Mouse (Mus musculus): Measurements from ENCODE around the gene Enkur. TPM values are rescaled to one million over a fixed set of nuclear protein-coding genes. Genes with fewer than 3 reads are reported as not detected.
"Not testable (repeated sequence)": the region's sequence is repeated elsewhere in the genome, so short reads cannot be mapped to it uniquely, and the experiment has no call there.

Enkur gene
- polyA plus RNA-seq (2012; rRNA removed): 0.41 and 0.83 TPM in 2 replicates
- polyA plus RNA-seq (2014; fragmentation: Nextera tagmentation; extraction: Ambion mirVana): 0.50 and 0.76 TPM in 2 replicates

DNA sequence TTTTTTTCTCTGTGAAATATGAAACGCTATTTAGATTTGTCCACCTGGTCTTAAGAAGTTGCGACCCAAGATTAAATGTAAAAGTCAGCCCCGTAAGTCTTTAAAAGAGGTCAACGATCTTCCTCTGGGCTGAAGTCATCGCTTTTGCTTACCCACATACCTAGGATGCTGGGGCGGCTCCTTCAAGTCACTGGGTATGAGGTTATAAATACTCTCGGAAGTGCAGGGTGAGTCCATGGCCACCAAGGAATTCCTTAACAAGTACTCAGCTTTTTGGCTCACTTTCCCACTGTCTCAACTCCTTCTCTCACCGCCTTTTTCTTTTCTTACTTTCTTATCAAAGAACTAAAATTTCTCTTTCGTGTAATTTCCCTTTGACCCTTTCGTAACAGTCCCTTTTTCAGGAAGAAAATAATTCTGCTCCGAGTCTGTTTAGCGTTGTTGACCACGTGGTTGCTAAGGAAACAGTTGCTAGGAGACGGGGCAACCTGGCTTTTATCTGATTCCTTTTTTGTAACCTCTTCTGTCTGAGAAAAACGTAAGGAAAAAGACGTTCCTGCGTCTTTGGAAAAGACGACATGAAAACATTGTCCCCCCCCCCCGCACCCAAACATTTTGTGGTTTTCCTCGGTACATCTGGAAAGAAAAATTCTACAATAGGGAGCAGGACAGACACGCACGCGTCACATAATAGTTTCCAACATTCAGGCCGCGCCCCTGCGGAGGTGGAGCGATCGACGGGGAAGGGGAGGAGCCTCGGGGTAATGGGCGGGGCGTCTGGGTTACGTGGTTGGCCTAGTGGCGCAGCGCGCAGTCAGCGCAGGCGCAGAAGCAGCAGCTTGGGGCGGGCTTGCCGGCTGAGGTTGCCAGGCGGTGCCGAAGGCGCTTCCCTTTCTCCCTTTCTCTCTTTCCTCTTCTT, at the start of gene Enkur, which contains the start of gene Thnsl1:
Gene Enkur, minus strand, starts transcription at position 454 of the 919 bp plus-strand sequence.
Gene Thnsl1, plus strand, starts transcription at position 813 of the 919 bp plus-strand sequence.
- DNase-seq (ENCODE audit: low spot score) (peak; percentile 97), ATAC-seq (ENCODE audit: low FRiP score, low read depth) (peak; percentile 99)
- H3K4me2 ChIP-seq (replicated peaks; ENCODE audit: low read depth, low read length, severe bottlenecking): peak within 1 kb of the TSS; percentile 81
- H3K4me1 ChIP-seq (ENCODE audit: control insufficient read depth, insufficient read depth, low read length): no peaks in the 10 kb centered on the region
- H3K27ac ChIP-seq (replicated peaks; ENCODE audit: low read depth, low read length): 0 out of 2 replicates have a peak within 1 kb of the TSS, but pooled peaks have one; percentile 43
- no peaks in the 10 kb centered on the region for H3K36me3 ChIP-seq (ENCODE audit: control insufficient read depth, insufficient read depth, low read length)
- peak within 1 kb of the TSS; percentile 59 for H3K4me3 ChIP-seq (replicated peaks; ENCODE audit: low read length)
- no peaks in the 10 kb centered on the region for H3K9me3 ChIP-seq (ENCODE audit: control insufficient read depth, low read length)
- peak; percentile 89; the same call in 1 of the 2 replicates for TF ChIP-seq POLR2A (IDR thresholded peaks at IDR 0.05; ENCODE audit: borderline replicate concordance, extremely low read depth, insufficient read depth, insufficient read length)
- H3K27me3 ChIP-seq (ENCODE audit: control insufficient read depth, insufficient read depth, low read length): no peaks in the 10 kb centered on the region
- peak within 1 kb of the TSS; percentile 70 for H3K9ac ChIP-seq (ENCODE audit: low read depth, low read length, severe bottlenecking)
- WGBS: 2% methylated on average over 42 of the region's 43 CpGs

DNA sequence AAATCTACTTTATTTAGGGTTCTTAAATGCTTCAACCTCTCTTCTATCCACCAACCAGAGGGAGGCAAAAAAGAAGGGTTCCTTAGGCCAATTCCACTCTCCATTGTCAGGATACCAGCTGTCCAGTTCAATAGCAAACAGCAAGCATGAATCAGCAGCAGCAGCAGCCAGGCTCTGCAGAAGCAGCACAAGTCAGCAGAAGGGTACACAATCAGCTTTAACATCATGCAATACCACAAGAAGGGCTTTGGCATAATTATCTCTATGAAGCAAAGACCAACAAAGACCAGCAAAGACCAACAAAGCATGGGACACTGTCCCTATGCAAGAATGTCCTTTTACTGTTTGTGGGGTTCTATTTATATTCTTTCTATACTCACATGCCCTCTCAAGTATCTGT, 49.1 kb upstream of the Enkur start:
- no peak overlapping the region for H3K4me3 ChIP-seq (replicated peaks; ENCODE audit: low read length)
- no peaks in the 10 kb centered on the region for H3K4me1 ChIP-seq (ENCODE audit: control insufficient read depth, insufficient read depth, low read length)
- DNase-seq (ENCODE audit: low spot score) (no peak), ATAC-seq (ENCODE audit: low FRiP score, low read depth) (no peak)
- H3K9me3 ChIP-seq (ENCODE audit: control insufficient read depth, low read length): no peaks in the 10 kb centered on the region
- H3K27me3 ChIP-seq (ENCODE audit: control insufficient read depth, insufficient read depth, low read length): no peaks in the 10 kb centered on the region
- no peak overlapping the region for H3K4me2 ChIP-seq (replicated peaks; ENCODE audit: low read depth, low read length, severe bottlenecking)
- no peak overlapping the region for H3K9ac ChIP-seq (ENCODE audit: low read depth, low read length, severe bottlenecking)
- no peak overlapping the region for H3K27ac ChIP-seq (replicated peaks; ENCODE audit: low read depth, low read length)
- TF ChIP-seq POLR2A (IDR thresholded peaks at IDR 0.05; ENCODE audit: borderline replicate concordance, extremely low read depth, insufficient read depth, insufficient read length): no peak
- H3K36me3 ChIP-seq (ENCODE audit: control insufficient read depth, insufficient read depth, low read length): no peaks in the 10 kb centered on the region

DNA sequence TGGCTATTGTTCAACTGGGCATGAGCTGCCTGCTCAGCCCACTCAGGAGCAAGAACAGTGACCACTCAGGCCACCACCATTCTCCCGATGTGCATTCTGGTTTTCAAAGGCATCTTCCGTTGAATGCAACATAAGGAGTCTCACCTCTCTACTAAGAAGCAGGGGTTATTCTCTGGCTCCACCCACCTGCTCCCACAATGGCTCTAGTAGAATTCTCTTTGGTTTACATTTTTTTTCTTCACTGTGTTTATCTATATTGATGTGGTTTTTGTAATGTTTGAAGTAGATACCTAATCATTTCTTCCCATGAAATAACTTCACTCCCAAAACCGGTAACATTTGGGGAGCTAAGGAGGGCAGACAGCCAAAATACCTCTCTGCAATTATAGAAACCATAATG, 48.5 kb upstream of the Enkur start:
- Histone ChIP-seq H3K36me3 (ENCODE audit: control insufficient read depth, insufficient read depth, low read length) (no peaks in the 10 kb centered on the region), H3K9ac (ENCODE audit: low read depth, low read length, severe bottlenecking) (no peak overlapping the region), H3K27me3 (ENCODE audit: control insufficient read depth, insufficient read depth, low read length) (no peaks in the 10 kb centered on the region), H3K4me1 (ENCODE audit: control insufficient read depth, insufficient read depth, low read length) (no peaks in the 10 kb centered on the region), H3K9me3 (ENCODE audit: control insufficient read depth, low read length) (no peaks in the 10 kb centered on the region), H3K4me2 (replicated peaks; ENCODE audit: low read depth, low read length, severe bottlenecking) (no peak overlapping the region), H3K4me3 (replicated peaks; ENCODE audit: low read length) (no peak overlapping the region), H3K27ac (replicated peaks; ENCODE audit: low read depth, low read length) (no peak overlapping the region)
- no peak for TF ChIP-seq POLR2A (IDR thresholded peaks at IDR 0.05; ENCODE audit: borderline replicate concordance, extremely low read depth, insufficient read depth, insufficient read length)
- ATAC-seq (ENCODE audit: low FRiP score, low read depth) (no peak), DNase-seq (ENCODE audit: low spot score) (no peak)
- WGBS: 70% methylated on average over 3 of the region's 3 CpGs

DNA sequence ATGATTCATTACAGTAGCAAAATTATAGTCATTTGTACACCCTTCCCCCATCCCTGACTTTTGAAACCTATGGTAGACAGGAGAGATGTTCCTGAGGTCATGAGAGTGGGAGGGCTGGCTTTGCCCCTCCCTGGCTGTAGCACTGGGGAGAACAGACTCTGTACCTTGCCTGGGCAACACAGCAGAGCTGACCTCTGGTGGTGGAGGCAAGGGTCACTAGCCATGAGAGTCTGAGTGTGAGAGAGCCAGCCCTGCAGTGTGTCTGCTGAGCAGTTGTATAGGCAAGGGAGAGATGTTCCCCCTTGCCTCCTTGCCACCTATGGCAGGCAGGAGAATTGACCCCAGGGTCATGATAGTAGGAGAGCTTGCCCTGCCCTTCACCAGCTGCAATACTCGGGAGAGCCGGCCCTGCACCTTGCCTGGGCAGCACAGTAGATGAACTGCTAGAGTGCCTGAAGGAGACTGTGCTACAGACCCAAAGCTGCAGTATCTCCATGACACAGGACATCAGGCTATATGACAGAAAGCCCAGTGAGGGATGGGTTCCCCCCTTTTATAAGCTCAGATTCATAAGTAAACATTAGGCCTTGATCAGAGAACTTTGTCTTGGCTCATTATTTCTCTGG, 40.4 kb upstream of the Enkur start:
- H3K27me3 ChIP-seq (ENCODE audit: control insufficient read depth, insufficient read depth, low read length): no peaks in the 10 kb centered on the region
- no peak overlapping the region for H3K4me2 ChIP-seq (replicated peaks; ENCODE audit: low read depth, low read length, severe bottlenecking)
- no peaks in the 10 kb centered on the region for H3K36me3 ChIP-seq (ENCODE audit: control insufficient read depth, insufficient read depth, low read length)
- TF ChIP-seq POLR2A (IDR thresholded peaks at IDR 0.05; ENCODE audit: borderline replicate concordance, extremely low read depth, insufficient read depth, insufficient read length): no peak
- no peak for DNase-seq (ENCODE audit: low spot score)
- no peak overlapping the region for H3K27ac ChIP-seq (replicated peaks; ENCODE audit: low read depth, low read length)
- no peaks in the 10 kb centered on the region for H3K9me3 ChIP-seq (ENCODE audit: control insufficient read depth, low read length)
- WGBS: 70% methylated on average over 2 of the region's 2 CpGs
- H3K4me1 ChIP-seq (ENCODE audit: control insufficient read depth, insufficient read depth, low read length): no peaks in the 10 kb centered on the region
- no peak for ATAC-seq (ENCODE audit: low FRiP score, low read depth)
- no peak overlapping the region for H3K9ac ChIP-seq (ENCODE audit: low read depth, low read length, severe bottlenecking)
- H3K4me3 ChIP-seq (replicated peaks; ENCODE audit: low read length): no peak overlapping the region

DNA sequence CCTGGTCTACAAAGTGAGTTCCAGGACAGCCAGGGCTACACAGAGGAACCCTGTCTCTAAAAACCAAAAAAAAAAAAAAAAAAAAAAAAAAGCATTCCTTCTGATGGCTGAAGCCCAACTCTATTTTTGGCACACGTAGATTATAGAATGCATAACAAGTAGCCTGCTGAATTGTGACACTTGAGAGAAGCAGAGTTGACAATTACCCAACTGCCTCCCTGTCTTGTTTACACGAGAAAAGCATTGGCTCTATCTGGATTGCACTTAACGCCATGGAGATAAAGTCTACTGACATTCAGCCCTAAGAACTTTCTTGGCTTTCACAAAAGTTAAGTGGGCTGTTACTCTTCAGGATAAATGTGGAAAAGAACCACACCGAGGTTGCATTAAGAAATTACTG, 39.8 kb upstream of the Enkur start:
- no peak overlapping the region for H3K4me3 ChIP-seq (replicated peaks; ENCODE audit: low read length)
- no peaks in the 10 kb centered on the region for H3K4me1 ChIP-seq (ENCODE audit: control insufficient read depth, insufficient read depth, low read length)
- ATAC-seq (ENCODE audit: low FRiP score, low read depth) (no peak), DNase-seq (ENCODE audit: low spot score) (no peak)
- H3K27me3 ChIP-seq (ENCODE audit: control insufficient read depth, insufficient read depth, low read length): no peaks in the 10 kb centered on the region
- no peak for TF ChIP-seq POLR2A (IDR thresholded peaks at IDR 0.05; ENCODE audit: borderline replicate concordance, extremely low read depth, insufficient read depth, insufficient read length)
- H3K9ac ChIP-seq (ENCODE audit: low read depth, low read length, severe bottlenecking): no peak overlapping the region
- no peak overlapping the region for H3K27ac ChIP-seq (replicated peaks; ENCODE audit: low read depth, low read length)
- 83% methylated on average over 4 of the region's 4 CpGs for WGBS
- H3K9me3 ChIP-seq (ENCODE audit: control insufficient read depth, low read length): no peaks in the 10 kb centered on the region
- H3K36me3 ChIP-seq (ENCODE audit: control insufficient read depth, insufficient read depth, low read length): no peaks in the 10 kb centered on the region
- no peak overlapping the region for H3K4me2 ChIP-seq (replicated peaks; ENCODE audit: low read depth, low read length, severe bottlenecking)

DNA sequence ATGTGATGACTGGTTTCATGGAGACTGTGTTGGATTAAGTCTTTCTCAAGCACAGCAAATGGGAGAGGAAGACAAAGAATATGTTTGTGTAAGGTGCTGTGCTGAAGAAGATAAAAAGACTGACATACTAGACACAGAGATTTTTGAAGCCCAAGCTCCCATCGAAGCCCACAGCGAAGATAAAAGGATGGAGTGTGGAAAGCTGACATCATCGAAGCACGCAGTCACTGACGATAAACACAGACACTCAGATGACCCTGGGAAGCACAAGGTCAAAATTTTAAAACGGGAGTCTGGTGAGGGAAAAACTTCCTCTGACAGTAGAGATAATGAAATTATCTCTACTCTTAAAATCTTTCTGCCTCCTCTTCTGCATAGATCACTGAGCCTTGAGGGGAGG, 38.9 kb upstream of the Enkur start:
- not testable (repeated sequence) for H3K27ac ChIP-seq (replicated peaks; ENCODE audit: low read depth, low read length); H3K27me3 ChIP-seq (ENCODE audit: control insufficient read depth, insufficient read depth, low read length); DNase-seq (ENCODE audit: low spot score); H3K9me3 ChIP-seq (ENCODE audit: control insufficient read depth, low read length); H3K9ac ChIP-seq (ENCODE audit: low read depth, low read length, severe bottlenecking); H3K4me3 ChIP-seq (replicated peaks; ENCODE audit: low read length); ATAC-seq (ENCODE audit: low FRiP score, low read depth); H3K4me2 ChIP-seq (replicated peaks; ENCODE audit: low read depth, low read length, severe bottlenecking); H3K4me1 ChIP-seq (ENCODE audit: control insufficient read depth, insufficient read depth, low read length); H3K36me3 ChIP-seq (ENCODE audit: control insufficient read depth, insufficient read depth, low read length)
- 66% methylated on average over 3 of the region's 6 CpGs for WGBS
